Mouse (Mus musculus): Measurements from ENCODE around the gene Wasf3.

DNA sequence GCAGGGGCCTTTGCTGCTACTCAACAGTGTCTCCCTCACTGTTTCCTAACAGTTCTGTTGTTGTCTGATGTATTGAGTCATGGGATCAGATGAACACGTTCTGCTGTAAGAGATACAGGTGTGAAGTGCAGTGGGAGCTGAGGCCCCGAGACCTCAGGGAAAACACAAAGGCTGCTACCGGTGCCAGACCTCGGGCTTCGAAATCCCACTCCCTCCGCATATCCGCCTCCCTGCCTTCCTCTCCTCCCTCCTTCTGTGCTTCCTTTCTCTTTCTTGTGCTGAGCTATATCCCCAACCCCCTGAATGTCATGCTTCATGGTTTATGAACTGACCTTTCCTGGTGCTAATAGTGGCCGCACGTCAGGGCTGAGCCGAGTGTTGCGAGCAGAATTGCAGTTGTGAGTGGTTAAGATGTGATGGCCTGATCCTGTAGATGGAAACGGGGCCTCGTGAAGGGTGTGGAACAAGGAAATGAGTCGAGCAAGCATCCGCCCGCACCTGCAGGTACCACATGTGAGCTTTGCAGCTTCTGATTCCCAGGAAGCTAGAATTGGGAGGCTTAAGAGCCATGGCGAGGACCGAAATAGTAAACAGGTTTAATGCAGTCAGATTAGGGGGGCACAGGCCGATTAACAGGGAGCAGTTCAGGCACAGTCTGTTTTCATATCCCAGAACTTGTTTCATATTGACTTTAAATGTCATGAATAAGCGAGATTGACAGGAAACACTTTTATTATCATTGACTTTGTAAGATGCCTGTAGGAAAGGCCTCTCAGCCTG lies 31.7 kb downstream of the Wasf3 start:
- no peak for TF ChIP-seq CTCF (IDR thresholded peaks at IDR 0.05; ENCODE audit: low read depth)
- TF ChIP-seq EP300 (optimal IDR thresholded peaks at IDR 0.05), result no peak

All from stomach, postnatal 0 days (tissue).